Mouse (Mus musculus): ENCODE measurements around the gene Abhd2.

Abhd2 gene

DNA sequence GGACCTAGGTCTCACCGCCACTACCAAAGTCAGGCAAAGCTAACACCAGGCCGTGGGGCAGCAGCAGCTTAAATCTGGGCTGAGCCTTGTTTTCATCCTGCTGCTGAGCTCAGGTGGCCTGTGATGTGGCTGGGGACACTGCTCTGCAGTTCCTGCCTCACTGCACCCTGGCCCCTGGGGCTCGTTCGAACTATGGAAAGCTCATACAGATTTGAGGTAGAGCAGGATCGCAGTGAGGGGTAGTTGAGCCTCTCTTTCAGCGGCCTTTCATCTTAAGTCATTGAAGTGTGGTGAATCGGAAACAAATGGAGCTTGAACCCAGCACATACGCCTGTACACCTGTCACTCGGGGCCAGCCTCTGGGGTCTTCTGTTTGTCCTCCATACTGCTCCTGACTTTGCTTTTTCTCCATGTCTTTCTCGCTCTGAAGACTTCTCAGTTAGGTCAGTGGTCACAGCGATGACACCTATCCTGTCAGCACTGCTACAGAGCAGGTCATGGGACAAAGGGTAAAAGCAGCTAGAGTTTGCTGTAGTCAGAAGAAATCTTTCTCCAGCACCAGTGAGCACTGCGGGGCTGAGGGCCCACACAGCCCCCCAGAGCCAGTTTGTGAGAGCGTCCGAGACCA lies 20.7 kb downstream of the Abhd2 start:
- no peak for DNase-seq (ENCODE audit: low read depth, low spot score)

DNA sequence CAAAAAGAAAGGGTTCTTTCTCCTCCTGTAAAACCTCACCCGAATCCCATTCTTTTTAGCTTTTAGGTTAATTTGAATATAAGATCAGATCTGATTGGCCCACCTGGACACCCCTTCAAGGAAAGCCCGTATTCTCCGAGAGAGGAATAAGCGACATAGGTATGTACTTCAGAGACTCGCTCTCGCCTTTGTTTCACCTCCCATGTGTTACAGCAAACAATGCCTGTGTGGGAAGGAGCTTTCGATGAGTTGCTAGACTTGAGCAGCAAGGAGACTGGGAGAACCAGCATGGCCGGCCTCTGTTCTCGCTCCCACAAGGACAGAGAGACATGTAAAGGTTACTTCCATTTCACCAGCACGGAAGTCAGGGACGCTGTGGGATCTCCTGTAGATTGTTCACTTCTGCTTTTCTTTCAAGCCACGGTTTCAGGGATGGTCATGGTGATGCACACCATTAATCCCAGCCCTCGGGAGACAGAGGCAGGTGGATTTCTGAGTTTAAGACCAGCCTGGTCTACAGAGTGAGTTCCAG lies 21.5 kb downstream of the Abhd2 start:
- DNase-seq (ENCODE audit: low read depth, low spot score), result peak; percentile 61

DNA sequence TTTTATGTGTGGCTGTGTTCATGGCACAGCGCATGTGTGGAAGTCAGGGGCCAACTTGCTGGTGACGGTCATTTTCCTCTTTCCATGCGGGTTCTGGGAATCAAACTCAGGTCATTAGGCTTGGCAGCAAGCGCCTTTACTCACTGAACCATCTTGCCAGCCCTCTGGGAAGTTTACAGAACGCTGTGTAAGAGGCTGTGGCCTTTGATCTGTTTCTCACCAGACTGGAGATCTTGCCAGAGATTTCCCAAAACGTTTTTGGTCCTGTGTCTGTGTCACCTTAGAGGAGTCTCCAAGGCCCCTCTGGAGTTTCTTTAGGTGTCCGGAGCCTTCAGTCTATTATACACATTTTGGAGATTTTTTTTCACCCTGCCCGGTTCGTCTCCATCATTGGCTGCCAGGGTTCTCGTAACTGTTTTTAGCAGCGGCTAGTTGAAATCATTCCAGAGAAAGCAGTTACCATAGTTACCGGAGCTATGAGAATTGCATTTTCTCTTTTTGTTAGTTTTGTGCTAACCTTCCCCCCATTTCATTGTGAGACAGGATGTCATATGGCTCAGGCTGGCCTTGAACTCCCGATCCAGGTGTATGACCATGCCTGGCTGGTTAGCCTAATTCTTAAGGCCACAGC lies 22.3 kb downstream of the Abhd2 start:
- DNase-seq (ENCODE audit: low read depth, low spot score), result no peak

DNA sequence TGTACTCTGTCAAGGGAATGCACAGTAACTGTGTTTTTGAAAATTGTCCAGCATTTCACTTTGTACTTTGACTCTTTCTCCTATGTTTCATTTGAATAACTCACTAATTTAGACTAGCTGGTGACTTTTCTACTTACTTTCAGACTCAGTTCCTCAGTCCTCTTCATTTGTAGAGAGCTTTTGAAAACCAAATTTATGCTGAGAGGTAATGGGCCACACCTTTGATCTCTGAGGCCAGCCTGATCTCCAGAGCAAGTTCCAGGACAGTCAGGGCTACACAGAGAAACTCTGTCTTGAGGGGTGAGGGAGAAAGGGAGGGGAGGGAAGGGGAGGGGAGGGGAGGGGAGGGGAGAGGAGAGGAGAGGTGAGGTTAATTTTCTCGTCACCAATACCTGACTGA lies 25.7 kb downstream of the Abhd2 start:
- DNase-seq (ENCODE audit: low read depth, low spot score), result peak; percentile 79

DNA sequence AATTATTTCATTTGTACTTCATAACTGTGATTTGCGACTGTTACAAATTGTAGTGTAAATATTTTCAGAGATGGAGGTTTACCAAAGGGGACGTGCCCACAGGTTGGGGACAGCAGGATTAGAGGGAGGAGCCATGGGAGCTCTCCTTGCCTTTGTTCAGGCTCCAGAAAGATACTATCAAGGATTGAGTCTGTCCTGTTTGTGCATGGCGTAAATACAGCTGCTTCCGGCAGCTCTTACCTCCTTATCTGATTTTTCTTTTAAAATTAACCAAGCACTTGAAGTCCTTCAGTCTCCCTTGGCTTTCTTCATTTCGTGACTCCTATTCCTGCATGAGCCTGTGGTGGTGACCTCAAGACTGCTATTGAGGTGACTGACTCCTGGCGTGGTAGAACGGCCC lies 26.5 kb downstream of the Abhd2 start:
- DNase-seq (ENCODE audit: low read depth, low spot score), result no peak

DNA sequence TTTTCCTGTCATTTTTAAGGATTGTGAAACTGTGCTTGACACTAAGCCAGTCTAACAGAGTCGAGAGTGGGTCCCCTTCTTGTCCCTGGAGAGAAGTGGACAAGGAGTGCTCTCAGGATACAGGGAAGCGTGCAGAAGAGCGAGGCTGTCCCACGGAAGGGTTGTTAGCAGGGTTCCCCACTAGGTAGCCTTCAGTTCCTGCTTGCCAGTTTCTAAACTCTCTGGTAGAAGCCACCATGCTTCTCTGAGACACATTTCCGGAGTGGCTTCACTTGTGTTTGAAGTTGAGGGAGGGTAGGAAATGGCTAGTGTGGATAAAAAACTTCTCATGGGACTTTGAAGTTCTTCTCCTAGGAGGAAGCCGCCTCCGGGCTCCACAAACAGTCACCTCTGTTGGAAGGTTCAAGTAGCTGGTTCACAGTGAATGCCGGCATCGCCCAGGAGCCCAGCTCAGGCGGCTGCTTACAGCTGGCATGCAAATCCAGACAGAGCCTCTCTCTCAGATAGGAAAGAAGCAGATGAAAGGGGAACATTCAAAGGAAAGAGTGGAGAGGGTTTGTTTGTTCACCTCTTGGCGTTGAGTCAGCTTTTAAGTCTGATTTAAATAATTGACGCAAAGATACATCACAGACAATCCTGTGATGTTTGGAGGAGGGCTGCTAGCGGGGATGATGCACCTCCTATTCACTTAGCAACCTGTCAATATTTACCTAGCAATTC lies 27.6 kb downstream of the Abhd2 start:
- DNase-seq (ENCODE audit: low read depth, low spot score), result no peak

DNA sequence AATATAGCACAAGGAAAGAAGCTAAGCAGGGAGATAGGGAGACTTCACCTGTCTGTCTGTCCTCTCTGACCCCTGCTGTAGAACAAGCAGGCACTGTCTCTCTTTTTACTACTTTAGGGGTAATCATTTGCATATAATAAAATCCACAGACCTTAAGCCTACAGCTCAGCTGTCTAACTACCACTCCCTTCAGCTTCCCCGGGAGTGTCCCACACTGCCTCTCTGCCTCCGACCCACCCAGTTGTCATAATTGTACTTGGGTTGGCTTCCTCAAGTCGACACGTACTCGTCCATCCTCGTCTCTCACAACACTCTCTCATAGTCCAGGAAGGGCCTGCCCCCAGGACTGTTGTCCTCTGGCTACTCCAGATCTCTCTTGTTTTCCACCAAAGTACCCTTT lies 29.1 kb downstream of the Abhd2 start:
- DNase-seq (ENCODE audit: low read depth, low spot score), result no peak

DNA sequence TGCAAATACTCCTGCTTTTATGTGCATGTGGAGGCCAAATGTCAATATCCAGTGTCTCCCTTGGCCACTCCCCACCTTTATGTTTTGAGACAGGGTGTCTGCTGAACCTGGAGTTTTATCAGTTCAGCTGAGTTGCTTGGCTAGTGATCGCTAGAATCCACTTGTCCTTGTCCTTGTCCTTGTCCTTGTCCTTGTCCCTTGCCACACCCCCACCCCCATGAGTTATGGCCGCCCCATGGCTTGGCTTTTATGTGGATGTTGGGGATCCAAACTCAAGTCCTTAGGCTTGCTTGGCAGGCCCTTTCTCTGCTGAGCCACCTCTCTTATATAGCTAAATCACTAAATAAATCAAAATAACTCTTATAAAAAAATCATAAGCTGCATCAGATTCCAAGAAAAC lies 29.6 kb downstream of the Abhd2 start:
- no peak for DNase-seq (ENCODE audit: low read depth, low spot score)

DNA sequence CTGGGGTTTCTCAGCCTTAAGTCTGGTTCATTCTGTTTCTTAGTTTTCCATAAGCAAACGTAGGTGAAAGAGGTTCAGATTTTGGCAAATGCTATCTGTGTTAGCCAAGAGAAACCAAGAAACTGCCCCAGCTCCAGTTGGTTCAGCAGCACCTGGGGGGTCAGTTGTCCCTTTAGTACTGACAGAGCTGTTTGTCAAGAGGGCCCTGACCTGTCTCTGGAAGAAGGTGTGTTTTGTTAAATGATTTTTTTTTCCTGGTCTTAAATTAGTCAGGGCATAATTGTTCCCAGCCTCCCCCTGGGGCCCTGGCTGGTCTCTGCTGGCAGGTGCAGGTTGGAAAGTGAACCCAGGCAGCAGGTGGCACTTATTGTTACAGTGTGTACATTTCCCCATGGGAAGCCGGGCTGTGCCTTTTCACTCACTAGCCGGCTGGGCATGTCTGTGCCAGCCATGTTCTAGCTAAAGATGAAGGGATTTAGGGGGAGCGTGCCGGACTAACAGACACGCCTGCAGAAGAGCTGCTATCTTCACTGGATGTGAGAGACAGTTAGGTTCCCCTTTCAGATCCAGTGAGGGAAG lies 30.3 kb downstream of the Abhd2 start:
- no peak for DNase-seq (ENCODE audit: low read depth, low spot score)

DNA sequence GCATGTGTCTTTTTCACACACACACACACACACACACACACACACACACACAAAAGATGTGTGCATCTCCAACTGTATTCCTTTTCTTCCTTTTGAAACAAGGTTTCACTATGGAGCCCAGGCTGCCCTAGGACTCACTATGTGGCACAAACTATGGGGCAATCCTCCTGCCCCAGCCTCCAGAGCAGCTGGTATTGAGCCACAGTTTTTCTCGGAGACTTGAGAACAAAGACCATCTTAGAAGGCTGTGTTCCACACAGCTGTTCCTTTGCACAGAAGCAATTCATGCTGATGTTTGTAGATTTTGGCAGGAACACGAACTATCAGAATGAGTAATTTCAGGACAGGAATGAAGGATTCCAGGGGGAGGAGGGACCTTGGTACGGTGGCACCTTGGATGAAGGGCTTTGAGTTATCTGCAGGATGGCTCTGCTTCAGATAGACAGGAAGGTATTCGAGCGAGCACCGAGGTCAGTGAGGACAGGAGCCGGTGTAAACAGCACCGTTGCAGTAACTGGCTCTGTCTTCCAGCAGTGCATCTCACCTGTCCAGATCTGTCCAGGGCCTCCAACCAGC lies 35.5 kb downstream of the Abhd2 start:
- no peak for DNase-seq (ENCODE audit: low read depth, low spot score)

DNA sequence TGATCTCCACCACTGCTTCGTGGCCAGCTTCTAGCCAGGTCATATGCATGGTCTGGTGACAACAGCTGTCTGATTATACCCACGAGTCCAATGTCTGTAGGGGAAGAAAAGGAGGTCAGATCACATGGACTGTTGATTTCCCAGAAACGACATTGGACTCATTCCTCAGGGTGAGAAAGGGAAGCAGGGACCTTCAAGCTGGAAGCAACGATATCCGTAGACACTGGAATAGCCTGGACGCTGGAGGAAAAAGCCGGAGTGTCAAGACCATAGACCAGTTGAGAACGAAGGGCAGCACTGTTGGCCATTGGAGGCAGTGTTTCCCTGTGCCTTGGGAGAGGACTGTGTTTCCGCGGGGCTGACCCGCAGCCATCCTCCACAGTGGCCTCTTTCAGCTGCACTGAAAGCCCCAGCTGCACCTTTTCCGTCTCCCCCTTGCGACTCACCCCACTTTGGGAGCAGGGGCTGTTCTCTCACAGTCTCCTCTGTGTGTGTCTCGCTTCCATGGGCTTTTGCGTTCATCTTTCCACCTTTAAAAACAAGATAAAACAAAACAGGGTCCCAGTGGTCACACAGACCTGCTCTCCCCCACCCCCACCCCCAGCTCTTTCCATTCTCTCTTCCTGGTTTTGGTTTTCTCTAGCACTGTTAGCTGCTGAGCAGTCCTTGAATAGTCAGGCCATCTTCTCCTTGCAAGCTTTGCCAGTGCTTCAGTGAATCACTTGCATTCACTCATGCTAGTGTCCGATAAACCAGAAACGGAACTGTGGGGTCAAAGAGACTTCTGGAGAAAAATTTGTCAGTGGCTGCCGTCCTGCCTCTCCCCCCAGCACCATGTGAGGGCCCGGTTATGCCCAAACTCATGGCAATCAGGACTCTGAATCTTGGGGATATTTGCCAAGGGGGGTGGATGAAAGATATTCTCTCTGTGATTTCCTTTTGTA lies 36.5 kb downstream of the Abhd2 start:
- DNase-seq (ENCODE audit: low read depth, low spot score), result no peak

DNA sequence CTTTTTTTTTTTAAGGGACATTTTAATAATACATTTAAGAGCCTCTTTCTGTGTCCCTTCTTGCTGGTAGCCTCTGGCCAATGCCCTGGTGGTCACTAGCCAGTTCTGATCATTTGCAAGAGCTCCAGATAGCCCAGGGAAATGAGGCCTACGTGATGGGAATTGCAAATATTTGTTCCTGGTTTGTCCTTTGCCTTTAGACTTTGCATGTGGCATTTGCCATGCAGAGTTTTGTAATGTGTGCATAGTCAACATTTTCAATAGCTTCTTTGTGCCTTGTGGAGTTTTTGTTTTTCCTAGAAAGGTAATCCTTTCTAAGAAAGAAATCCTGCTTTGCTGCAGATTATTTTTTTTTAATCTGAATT lies 37.2 kb downstream of the Abhd2 start:
- DNase-seq (ENCODE audit: low read depth, low spot score), result no peak

DNA sequence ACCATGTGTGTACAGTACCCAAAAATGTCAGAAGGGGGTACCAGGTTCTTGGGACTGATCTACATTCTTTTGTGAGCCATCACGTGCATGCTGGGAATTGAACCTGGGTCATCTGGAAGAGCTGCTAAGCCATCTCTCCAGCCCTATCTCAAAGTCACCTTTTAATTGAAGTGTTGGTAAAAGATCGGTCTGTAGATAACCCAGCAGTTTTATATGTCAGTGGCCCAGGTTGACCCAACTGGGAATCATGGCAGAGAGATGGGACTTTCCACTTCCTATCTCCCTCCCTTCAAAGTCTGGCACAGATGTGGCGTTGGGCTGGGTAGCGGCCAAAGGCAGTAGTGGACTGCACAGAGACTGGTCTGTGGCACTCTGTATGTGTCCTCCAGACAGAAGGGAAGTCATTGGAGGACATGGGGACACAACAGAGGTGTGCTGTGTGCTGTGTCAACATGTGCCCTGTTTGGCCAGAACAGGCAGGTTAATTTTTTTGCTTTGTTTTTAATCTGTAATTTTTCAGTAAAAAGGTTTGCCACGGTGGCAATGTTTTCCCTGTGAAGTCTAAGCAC lies 38.5 kb downstream of the Abhd2 start:
- no peak for DNase-seq (ENCODE audit: low read depth, low spot score)

DNA sequence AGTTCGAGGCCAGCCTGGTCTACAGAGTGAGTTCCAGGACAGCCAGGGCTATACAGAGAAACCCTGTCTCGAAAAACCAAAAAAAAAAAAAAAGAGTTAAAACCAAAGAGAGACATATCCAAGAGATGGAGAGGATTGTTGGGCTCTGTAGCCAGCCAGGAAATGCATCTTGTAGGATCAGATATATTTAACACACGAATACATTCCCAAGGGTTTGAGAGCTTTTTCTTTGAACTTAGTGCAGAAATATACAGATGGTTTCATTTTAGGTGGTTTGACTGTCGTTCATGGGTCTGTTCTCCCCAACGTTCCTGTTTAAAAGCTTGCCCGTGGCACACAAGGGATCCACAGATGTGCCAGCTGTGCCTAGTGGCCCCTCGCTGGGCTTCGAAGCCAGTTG lies 39.2 kb downstream of the Abhd2 start:
- DNase-seq (ENCODE audit: low read depth, low spot score), result no peak

DNA sequence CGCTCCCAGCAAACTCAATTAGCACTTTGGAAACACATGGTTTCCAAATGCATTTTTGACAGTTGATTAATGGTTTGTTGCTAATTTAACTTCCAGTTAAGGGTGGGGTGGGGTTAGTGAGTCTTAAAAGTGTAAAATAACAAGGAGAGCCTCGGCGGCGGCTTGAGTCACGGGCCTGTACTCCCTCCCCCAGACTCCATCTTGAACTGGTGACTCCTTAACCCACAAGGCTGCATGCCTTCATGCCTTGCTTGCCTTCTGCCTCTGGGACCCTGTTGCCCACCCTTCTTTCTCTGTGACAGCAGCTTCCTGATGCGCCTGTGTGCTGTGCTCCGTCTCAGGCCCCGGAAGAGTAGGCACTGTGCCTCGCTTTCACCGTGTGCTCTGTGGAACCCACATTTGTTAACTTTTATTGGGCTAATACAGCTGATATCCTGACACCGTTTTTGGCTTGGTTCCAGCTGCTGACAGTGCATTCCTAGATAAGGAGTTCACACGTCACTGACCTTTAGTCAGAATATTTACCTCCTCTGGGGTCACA lies 40.6 kb downstream of the Abhd2 start:
- DNase-seq (ENCODE audit: low read depth, low spot score), result peak; percentile 34

DNA sequence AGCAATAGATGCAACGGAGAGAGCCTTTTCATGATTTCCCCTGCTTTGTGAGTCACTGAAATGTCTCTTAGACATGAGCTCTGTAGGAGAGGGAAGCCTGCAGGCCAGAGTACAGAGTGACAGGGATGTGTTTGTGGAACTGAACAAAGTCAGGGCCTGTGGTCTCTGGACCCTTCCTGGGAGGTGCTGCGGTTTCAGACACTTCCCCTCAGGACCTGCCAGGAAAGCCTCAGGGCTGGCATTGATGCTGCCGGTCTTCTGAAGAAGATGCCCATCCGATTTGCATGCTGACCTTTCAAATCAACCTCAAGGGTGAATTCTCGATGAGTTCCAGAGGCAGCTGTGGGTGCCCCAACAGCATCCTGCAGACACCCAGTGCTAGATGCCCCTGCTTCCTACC lies 41.5 kb downstream of the Abhd2 start:
- no peak for DNase-seq (ENCODE audit: low read depth, low spot score)

DNA sequence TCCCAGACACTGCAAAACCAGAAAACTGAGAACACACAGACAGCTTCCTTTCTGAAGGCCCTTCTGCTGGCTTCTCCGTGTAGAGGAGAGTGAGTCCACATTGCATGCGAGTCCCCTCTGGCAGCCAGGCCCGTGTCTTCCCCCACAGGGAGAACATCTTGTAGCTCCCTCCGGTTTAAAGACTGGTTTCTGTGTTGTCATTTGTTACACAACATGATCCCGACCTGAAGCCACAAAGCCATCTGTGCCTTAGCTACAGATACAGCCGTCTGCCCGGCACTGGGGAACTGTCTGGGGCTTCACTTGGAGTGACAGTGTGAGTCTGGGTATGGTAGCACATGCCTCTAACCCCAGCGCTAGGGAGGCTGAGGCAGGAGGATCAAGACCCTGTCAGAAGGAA lies 42.1 kb downstream of the Abhd2 start:
- DNase-seq (ENCODE audit: low read depth, low spot score), result no peak

DNA sequence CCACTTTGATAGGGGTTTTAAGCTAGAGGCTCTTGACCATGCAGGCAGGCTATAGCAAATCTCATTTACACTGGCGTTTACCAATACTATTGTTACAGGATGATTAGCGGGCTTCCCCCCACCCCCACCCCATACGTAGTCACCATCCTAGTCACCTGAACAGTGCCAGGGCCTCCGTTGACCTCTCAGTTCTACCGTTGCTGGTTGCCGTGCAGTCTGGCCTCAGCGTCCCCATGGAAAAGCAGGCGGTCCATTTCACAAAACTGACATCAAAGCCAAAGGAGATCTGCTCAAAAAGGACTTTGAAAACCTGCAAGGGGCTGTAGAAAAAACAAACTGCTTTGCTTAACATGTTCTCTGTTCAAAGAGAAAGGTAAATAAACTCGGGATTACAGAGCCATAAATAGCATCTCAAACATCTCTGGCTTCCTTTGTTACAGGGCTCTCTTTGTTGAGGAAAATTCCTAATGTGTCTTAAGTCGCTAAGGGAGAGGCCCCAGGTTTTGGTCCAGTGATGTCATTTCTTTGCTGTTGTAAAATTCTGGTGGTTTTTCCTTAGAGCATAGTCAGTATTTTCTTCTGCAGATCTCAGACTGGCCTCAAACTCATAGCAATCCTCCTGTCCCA lies 43.2 kb downstream of the Abhd2 start:
- DNase-seq (ENCODE audit: low read depth, low spot score), result no peak

DNA sequence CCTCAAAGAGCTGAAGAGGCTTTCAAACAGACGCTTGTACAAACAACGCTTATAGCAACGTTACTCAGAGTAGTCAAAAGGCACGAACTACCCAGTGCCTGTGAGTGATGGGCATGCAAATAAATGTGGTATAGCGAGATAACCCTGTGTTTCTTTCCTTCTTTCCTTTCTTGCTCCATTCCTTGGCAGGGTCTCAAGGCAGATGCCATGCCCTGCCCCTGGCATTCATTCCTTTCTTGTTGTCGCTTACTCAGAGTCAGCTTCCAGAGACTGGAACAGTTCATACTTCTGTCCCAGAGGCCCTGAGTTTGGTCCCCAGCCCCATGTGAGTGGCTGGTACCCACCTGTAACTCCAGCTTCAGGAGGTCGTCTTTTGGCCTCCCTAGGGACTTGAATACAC lies 44.6 kb downstream of the Abhd2 start:
- no peak for DNase-seq (ENCODE audit: low read depth, low spot score)

All from R1 (cell line).